Mouse (Mus musculus) layer of hippocampus, postnatal 25 days (tissue): ENCODE data around the gene Mrtfa. TPM values are rescaled to one million over a fixed set of nuclear protein-coding genes. Genes with fewer than 3 reads are reported as not detected.

Experiments
- DNase-seq, 2 experiments: peaks; one replicate each; pipeline ENCODE4 v3.0.0; 2022; ENCODE audit warnings: mixed read lengths in 2 of 2, low spot score in 1 of 2; ENCODE audit errors: extremely low spot score in 1 of 2
- total RNA-seq, 2 experiments: library from RNA; stranded (reverse); gene quantifications; 2 replicates each; pipeline ENCODE4 v1.2.3; 2021

Gene Mrtfa
- total RNA-seq, 2 experiments from 2014 or later, result 89.6 to 94.5 TPM

GRCm38 (mm10) chr15:81038419-81038818 is 152.1 kb downstream of the Mrtfa start:
- DNase-seq, result no peak

DNA sequence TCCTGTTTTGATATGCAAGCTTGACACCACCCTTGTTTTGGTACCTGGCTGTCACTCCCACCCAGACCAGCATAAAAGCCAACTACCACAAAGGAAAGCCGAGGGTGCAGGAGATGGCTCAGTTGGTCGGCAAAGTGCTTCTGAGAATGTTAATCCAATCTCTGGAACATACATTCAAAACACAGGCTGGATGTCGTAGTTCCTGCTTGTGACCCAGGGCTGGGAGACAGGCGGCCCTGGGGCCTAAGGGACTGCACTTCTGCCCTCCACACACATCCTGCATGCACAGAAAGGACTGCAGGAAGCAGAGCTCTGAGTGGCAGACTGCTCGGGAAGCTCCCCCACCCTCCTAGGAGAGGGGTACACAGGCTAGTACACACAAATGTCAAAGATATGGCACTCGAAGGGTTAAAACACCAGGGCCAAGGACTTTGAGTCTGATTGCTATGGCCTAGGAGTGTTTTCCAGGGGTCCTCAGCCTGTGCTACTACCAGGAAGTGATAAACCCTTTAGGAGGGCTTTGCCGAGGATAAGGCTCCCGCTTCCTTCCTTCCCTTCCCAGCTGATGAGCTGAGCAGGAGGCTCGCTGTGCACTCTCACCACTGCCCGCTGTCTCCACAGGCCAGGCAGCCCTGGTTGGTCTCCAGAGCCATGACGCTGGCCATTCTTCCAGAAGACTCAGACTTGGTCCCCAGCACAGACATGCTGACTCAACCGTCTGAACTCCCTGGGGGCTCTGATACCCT is 155.0 kb downstream of the Mrtfa start:
- DNase-seq, result no peak

- DNase-seq, result no peak
Measured at GRCm38 (mm10) chr15:81034119-81034518, 156.4 kb downstream of the Mrtfa start.

DNA sequence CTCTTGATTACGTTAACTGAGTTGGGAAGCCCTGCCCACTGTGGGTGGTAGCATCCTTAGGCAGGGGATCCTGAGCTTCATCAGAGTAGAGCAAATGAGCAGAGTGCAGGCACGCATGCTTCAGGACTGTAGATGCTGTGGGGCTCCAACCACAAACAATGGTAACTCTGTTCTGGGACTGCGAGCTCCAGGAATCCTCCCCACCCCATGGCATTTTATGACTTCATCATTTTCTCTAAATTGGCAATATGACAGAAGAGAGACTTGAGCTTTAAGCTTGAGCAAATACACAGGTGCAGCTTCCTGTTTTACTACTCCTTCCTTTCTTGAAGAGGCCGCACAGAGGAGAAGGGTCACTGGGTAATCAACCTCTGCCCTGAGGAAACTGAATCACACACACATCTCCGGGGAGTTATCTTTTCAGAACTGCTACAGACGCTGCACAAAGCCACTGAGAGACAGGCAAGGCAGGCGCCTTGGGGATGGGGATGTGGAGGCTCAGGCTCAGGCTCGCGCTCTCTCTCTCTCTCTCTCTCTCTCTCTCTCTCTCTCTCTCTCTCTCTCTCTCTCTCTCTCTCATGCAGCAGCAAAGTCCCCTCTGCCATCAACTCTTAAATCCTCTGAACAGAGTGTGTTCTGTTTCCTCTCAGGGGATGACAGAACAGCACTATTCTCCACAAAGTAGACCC is 157.5 kb downstream of the Mrtfa start:
- DNase-seq, result no peak

DNA sequence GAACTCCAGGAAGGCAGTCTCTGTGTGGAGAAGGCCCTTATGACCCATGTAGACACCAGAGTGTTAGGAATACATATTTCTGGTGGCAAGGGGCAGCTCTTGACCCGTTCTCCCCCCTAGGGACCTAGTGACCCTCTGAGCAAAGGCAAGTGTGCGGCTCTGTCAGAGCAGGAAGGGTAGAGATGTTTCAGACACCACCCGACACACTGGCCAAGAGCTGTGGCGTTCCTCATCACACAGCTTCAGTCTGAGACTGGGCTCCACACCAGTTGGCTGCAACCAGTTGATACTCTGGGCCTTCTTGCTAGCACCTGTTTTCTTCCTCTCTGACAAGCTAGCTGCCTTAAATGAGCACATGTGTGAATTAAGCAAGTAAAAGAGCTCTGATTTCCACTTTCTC is 158.9 kb downstream of the Mrtfa start:
- DNase-seq, result no peak

DNA sequence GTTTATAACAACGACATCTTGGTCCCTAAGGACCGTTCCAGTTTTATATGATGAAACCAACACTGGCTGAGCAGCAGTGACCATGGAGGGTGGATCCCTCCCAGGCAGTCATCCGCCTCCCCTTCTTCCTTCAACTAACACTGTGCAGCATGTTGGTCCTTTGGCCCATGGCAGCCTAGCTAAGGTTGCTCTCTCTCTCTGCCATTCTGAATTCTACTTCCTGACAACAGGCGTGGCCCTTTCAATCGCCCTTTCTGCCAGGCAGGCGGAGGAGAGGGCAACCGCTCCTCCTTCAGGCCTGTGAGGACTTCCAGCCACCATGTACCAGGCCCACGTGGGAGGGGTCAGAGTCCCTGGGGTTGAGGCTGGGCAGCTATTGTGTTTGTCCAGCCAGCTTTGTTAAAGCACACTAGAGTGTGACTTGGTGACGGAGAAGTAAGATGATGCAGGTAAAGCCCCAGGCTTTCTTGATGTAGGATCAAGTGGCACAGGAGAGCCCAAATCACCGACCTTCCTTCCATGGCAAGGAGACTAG is 159.6 kb downstream of the Mrtfa start:
- no peak for DNase-seq

DNA sequence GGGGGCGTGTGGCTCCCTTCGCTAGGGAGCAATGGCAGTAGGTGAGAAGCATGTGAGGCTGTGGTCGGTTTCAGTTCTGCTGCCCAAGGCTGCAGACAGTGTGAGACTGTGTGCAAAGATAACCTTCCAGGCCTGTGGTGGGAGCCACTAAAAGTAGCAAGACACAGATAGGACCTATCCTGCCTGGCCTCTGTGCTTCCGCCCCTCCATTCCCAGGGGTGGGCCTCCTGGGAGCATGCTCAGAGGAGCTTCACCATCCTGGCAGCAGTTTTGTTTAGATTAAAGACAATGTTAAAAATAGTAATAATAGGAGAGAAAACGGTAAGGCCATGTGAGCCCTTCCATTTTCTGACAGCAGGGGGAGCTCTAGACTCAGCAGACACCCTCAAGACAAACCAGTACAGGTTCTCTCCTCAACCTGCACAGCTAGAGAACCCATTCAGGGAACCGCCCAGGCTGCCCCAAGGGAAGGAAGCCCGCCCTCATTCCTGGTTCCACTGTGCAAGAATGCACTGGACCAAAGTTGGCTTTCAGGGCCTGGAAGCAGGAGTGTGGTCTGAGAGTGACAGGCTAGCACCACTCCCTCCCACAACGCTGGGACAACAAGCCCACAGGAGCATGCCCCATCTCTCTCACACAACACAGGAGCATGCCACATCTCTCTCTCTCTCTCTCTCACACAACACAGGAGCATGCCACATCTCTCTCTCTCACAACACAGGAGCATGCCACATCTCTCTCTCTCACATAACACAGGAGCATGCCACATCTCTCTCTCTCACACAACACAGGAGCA is 163.0 kb downstream of the Mrtfa start:
- DNase-seq, result peak; percentile 78 to 92

DNA sequence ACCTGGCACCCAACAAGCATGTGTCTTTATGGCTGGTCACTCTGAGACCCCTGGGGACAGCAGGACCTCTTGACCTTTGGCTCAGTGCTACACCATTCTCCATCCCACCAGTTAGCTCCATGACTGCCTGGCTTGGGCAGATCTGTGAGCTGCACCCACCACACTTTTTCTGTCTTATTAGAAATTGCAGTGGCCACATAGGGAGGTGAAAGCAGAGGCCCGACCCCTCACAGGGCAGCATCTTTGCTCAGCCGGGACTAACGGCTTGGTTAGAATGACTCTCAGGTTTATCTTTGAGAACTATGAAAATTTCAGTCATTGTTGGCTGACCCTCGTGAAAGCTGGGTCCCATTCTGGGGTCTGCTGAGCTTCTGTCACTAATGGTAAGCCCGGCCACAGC is 163.7 kb downstream of the Mrtfa start:
- no peak for DNase-seq

- no peak for DNase-seq
Measured at GRCm38 (mm10) chr15:81023842-81024241, 166.7 kb downstream of the Mrtfa start.

- no peak for DNase-seq
Measured at GRCm38 (mm10) chr15:81022437-81022836, 168.1 kb downstream of the Mrtfa start.

GRCm38 (mm10) chr15:81021377-81021776 is 169.2 kb downstream of the Mrtfa start:
- no peak for DNase-seq

- DNase-seq, result no peak
Measured at GRCm38 (mm10) chr15:81017308-81017707, 173.2 kb downstream of the Mrtfa start.

DNA sequence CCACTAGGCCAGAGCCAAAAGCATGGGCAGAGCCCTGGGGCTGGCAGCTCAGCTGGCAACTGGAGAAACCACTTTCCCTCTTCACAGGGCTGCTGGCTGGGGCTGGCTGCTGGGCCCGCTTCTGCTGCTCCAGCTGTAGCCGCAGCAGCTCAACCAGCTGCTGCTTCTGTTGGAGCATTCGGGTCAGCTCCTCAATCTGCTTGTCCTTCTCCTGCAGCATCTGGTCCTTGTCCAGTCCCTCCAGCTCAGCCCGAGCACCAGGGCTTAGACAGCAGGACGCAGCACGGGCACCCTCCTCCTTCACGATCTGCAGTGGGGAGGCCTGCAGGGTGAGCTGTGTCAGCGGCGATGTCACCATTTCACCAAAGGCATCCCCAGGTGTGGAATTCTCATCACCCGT is 174.1 kb downstream of the Mrtfa start:
- DNase-seq, result no peak

- no peak for DNase-seq
Measured at GRCm38 (mm10) chr15:81015068-81015744, 175.4 kb downstream of the Mrtfa start.

- DNase-seq, result no peak
Measured at GRCm38 (mm10) chr15:81013186-81013585, 177.4 kb downstream of the Mrtfa start.

DNA sequence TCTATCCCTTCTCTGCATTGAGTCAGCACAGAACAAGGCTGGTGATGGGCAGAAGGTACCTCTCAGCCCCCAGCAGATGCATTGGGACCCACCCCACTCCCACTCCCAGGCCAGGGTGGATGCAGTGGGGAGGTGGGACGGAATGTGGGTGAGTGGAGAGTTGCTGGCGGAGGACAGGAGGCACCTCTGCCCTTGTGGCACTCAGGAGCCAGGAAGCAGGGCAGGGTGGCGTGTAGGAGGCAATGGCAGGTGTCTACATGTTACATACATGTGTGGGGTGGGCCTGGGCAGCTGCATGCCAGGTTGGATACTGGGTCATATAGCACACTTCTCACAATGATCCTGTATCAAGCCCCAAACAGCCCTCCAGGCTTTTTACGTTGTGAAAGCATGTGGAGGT is 178.2 kb downstream of the Mrtfa start:
- DNase-seq, result no peak

GRCm38 (mm10) chr15:81011523-81011922 is 179.0 kb downstream of the Mrtfa start:
- no peak for DNase-seq

DNA sequence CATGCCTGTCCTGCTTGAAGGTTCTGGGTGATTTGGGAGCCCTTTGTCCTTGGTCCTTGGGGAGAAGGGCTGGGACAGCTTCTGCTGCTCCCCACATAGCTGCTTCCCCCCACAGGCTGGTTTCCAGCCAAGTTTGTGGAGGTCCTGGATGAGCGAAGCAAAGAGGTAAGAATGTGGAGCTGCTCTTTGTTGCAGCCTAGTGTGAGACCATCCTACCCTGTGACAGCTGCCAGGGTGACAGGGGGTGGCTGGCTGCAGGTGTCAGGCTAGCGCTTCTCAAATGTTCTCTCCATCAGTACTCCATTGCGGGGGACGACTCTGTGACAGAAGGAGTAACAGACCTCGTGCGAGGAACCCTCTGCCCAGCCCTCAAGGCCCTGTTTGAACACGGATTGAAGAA is 180.4 kb downstream of the Mrtfa start:
- DNase-seq, result no peak

GRCm38 (mm10) chr15:81008689-81009123 is 181.9 kb downstream of the Mrtfa start:
- DNase-seq, result peak in 1 of 2 experiments; percentile 46

DNA sequence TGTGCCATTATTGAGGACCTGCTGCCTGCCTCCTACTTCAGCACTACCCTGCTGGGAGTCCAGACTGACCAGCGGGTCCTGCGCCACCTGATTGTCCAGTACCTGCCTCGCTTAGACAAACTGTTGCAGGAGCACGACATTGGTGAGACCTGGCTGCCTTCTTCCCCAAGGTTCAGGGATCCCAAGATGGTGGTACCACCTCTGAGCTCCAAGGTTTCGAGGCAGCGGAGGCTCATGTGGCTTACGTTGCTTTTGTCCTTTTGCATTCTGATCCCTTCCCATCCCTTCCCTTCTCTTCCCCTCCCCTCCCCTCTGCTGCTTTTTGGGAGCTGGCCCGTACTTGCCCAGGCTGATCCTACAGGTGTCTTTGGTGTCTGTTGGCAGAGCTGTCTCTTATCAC is 182.7 kb downstream of the Mrtfa start:
- no peak for DNase-seq
